Mouse (Mus musculus): ENCODE results near the gene Atf7ip2. TPM values are rescaled to one million over a fixed set of nuclear protein-coding genes. Genes with fewer than 3 reads are reported as not detected.

Gene Atf7ip2
- total and polyA plus RNA-seq, 3 experiments = 0.11 to 0.23 TPM; not detected in 1

- no peak overlapping the region for H3K27ac ChIP-seq (ENCODE audit: control insufficient read depth, low read depth, low read length)
- H3K9me3 ChIP-seq (replicated peaks; ENCODE audit: insufficient read depth, low read length) = no peaks in the 10 kb centered on the region
- H3K27me3 ChIP-seq (ENCODE audit: control insufficient read depth in 1 of 2, insufficient read depth in 2 of 2, low read length in 2 of 2) = no peaks in the 10 kb centered on the region
- DNase-seq (ENCODE audit: low read depth, low spot score) = no peak
- peaks cover 0 to 7% of the 10 kb centered on the region in 2 experiments; a peak in 3 of 4 replicates for H3K4me1 ChIP-seq (ENCODE audit: control insufficient read depth in 1 of 2, insufficient read depth in 2 of 2, low read length in 2 of 2)
- H3K79me2 ChIP-seq (ENCODE audit: control insufficient read depth, insufficient read depth, low read length, poor library complexity) = no peaks in the 10 kb centered on the region
- peaks cover 0 to 3% of the 10 kb centered on the region in 2 experiments; a peak in 2 of 4 replicates for H3K36me3 ChIP-seq (ENCODE audit: control insufficient read depth in 1 of 2, insufficient read depth in 2 of 2, low read length in 2 of 2)
- H3K9ac ChIP-seq (ENCODE audit: control insufficient read depth, low read depth, low read length, poor library complexity, severe bottlenecking) = no peak overlapping the region
- H3K4me3 ChIP-seq (ENCODE audit: control insufficient read depth in 1 of 2, insufficient read depth in 1 of 2, low read depth in 2 of 2, low read length in 2 of 2) = no peak overlapping the region
- TF ChIP-seq ZNF384 (IDR thresholded peaks at IDR 0.05; ENCODE audit: low read depth, low read length) = no peak
- TF ChIP-seq TAL1 (IDR thresholded peaks at IDR 0.05; ENCODE audit: low read length) = no peak
- no peak for TF ChIP-seq EP300 (IDR thresholded peaks at IDR 0.05; ENCODE audit: low read depth in 1 of 2, low read length in 2 of 2)
- no peak for TF ChIP-seq E2F4 (IDR thresholded peaks at IDR 0.05; ENCODE audit: borderline replicate concordance, low read depth, low read length)
- no peak for TF ChIP-seq NRF1 (IDR thresholded peaks at IDR 0.05; ENCODE audit: insufficient read depth, low read depth, low read length, poor library complexity, severe bottlenecking)
Observed at GRCm38 (mm10) chr16:10281890-10282289, 89.4 kb downstream of the Atf7ip2 start.

GRCm38 (mm10) chr16:10286513-10287268, 94.2 kb downstream of the Atf7ip2 start:
- TF ChIP-seq EP300 (IDR thresholded peaks at IDR 0.05; ENCODE audit: low read depth in 1 of 2, low read length in 2 of 2) = 0 out of 4 replicates have a peak, but pooled peaks have one; percentile 29 to 32
- TF ChIP-seq SMC3 (IDR thresholded peaks at IDR 0.05; ENCODE audit: low read depth, low read length) = no peak
- TF ChIP-seq MEF2A (IDR thresholded peaks at IDR 0.05; ENCODE audit: extremely low read depth, insufficient replicate concordance, low read depth, low read length, poor library complexity, severe bottlenecking) = peak; percentile 72; the same call in 1 of the 2 replicates
- TF ChIP-seq ETS1 (IDR thresholded peaks at IDR 0.05; ENCODE audit: low read depth, low read length) = peak; percentile 57; the same call in 1 of the 2 replicates
- H3K4me3 ChIP-seq (ENCODE audit: control insufficient read depth in 1 of 2, insufficient read depth in 1 of 2, low read depth in 2 of 2, low read length in 2 of 2) = no peak overlapping the region; a peak in 1 of 4 replicates
- H3K27me3 ChIP-seq (ENCODE audit: control insufficient read depth in 1 of 2, insufficient read depth in 2 of 2, low read length in 2 of 2) = no peaks in the 10 kb centered on the region
- 0 out of 2 replicates have a peak overlapping the region, but pooled peaks have one; percentile 7 for H3K9ac ChIP-seq (ENCODE audit: control insufficient read depth, low read depth, low read length, poor library complexity, severe bottlenecking)
- H3K27ac ChIP-seq (ENCODE audit: control insufficient read depth, low read depth, low read length) = peak overlapping the region; percentile 14; the same call in 1 of the 2 replicates
- peaks cover 0 to 12% of the 10 kb centered on the region in 2 experiments; a peak in 3 of 4 replicates for H3K4me1 ChIP-seq (ENCODE audit: control insufficient read depth in 1 of 2, insufficient read depth in 2 of 2, low read length in 2 of 2)
- no peaks in the 10 kb centered on the region for H3K79me2 ChIP-seq (ENCODE audit: control insufficient read depth, insufficient read depth, low read length, poor library complexity)
- H3K36me3 ChIP-seq (ENCODE audit: control insufficient read depth in 1 of 2, insufficient read depth in 2 of 2, low read length in 2 of 2) = peaks cover 0 to 5% of the 10 kb centered on the region in 2 experiments; a peak in 2 of 4 replicates
- peak; percentile 34 for DNase-seq (ENCODE audit: low read depth, low spot score)
- H3K9me3 ChIP-seq (replicated peaks; ENCODE audit: insufficient read depth, low read length) = no peaks in the 10 kb centered on the region

- Histone ChIP-seq H3K9me3 (replicated peaks; ENCODE audit: insufficient read depth, low read length) (no peaks in the 10 kb centered on the region), H3K4me1 (ENCODE audit: control insufficient read depth in 1 of 2, insufficient read depth in 2 of 2, low read length in 2 of 2) (peaks cover 0 to 12% of the 10 kb centered on the region in 2 experiments; a peak in 3 of 4 replicates), H3K4me3 (ENCODE audit: control insufficient read depth in 1 of 2, insufficient read depth in 1 of 2, low read depth in 2 of 2, low read length in 2 of 2) (no peak overlapping the region), H3K79me2 (ENCODE audit: control insufficient read depth, insufficient read depth, low read length, poor library complexity) (no peaks in the 10 kb centered on the region), H3K27ac (ENCODE audit: control insufficient read depth, low read depth, low read length) (no peak overlapping the region), H3K9ac (ENCODE audit: control insufficient read depth, low read depth, low read length, poor library complexity, severe bottlenecking) (no peak overlapping the region), H3K27me3 (ENCODE audit: control insufficient read depth in 1 of 2, insufficient read depth in 2 of 2, low read length in 2 of 2) (no peaks in the 10 kb centered on the region), H3K36me3 (ENCODE audit: control insufficient read depth in 1 of 2, insufficient read depth in 2 of 2, low read length in 2 of 2) (peaks cover 0 to 5% of the 10 kb centered on the region in 2 experiments; a peak in 2 of 4 replicates)
- no peak for DNase-seq (ENCODE audit: low read depth, low spot score)
- TF ChIP-seq USF1 (IDR thresholded peaks at IDR 0.05; ENCODE audit: low read depth, low read length) = no peak
- no peak for TF ChIP-seq KAT2A (conservative IDR thresholded peaks at IDR 0.05; ENCODE audit: low read depth, low read length)
- no peak for TF ChIP-seq POLR2AphosphoS5 (IDR thresholded peaks at IDR 0.05; ENCODE audit: borderline replicate concordance, low read depth, low read length)
- no peak for TF ChIP-seq RCOR1 (IDR thresholded peaks at IDR 0.05; ENCODE audit: low read depth, low read length)
- TF ChIP-seq TBP (IDR thresholded peaks at IDR 0.05; ENCODE audit: low read depth, low read length) = no peak
- no peak for TF ChIP-seq USF2 (IDR thresholded peaks at IDR 0.05; ENCODE audit: borderline replicate concordance in 1 of 2, insufficient read depth in 1 of 2, low read depth in 1 of 2, low read length in 2 of 2)
- no peak for TF ChIP-seq NELFE (IDR thresholded peaks at IDR 0.05; ENCODE audit: low read depth, low read length)
- no peak for TF ChIP-seq TCF12 (IDR thresholded peaks at IDR 0.05; ENCODE audit: low read depth, low read length)
- TF ChIP-seq MAZ (IDR thresholded peaks at IDR 0.05; ENCODE audit: low read depth, low read length) = no peak
- no peak for TF ChIP-seq MAFK (IDR thresholded peaks at IDR 0.05; ENCODE audit: borderline replicate concordance, low read depth, low read length)
- no peak for TF ChIP-seq EP300 (IDR thresholded peaks at IDR 0.05; ENCODE audit: low read depth in 1 of 2, low read length in 2 of 2)
- no peak for TF ChIP-seq NRF1 (IDR thresholded peaks at IDR 0.05; ENCODE audit: insufficient read depth, low read depth, low read length, poor library complexity, severe bottlenecking)
- no peak for TF ChIP-seq E2F4 (IDR thresholded peaks at IDR 0.05; ENCODE audit: borderline replicate concordance, low read depth, low read length)
- TF ChIP-seq ELF1 (IDR thresholded peaks at IDR 0.05; ENCODE audit: low read depth, low read length) = no peak
- no peak for TF ChIP-seq JUND (IDR thresholded peaks at IDR 0.05; ENCODE audit: low read depth, low read length)
- TF ChIP-seq MYC (IDR thresholded peaks at IDR 0.05; ENCODE audit: low read depth, low read length) = no peak
- TF ChIP-seq SMC3 (IDR thresholded peaks at IDR 0.05; ENCODE audit: low read depth, low read length) = no peak
Observed at GRCm38 (mm10) chr16:10288115-10288514, 95.6 kb downstream of the Atf7ip2 start.
